Mouse (Mus musculus) kidney, adult 2 months (tissue): Measurements from ENCODE around the gene Zdhhc19.

Experiments used
- CTCF ChIP-seq: fragments of 200-500 bp; conservative IDR thresholded peaks from 2 replicates; pipeline ENCODE4 v1.5.1; 2011; ENCODE audit warnings: low read depth, mild to moderate bottlenecking, control low read depth, low read length, moderate library complexity, mixed read lengths; ENCODE audit not compliant: insufficient read depth, insufficient read length
- POLR2A ChIP-seq: fragments of 200-500 bp; IDR thresholded peaks from one replicate; pipeline ENCODE4 v1.6.1; 2011; ENCODE audit warnings: low read depth, low read length, control low read depth

DNA sequence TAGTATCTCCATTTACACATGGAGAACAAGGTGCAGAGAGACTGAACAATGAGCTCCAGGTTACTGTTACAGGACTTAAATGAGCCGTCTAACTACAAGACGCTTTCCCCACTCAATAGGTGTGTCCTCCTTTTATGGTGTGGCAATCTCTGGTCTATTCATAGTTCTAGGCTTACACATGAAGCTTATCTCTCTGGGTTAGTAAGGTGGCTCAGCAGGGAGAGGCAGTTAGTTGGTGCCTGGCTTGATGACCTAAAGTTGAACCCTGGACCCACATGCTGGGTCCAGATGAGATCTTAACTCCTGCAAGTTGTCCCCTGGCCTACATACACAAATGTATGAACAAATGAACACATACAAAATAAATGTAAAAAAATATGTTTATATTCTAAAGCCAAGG lies 32.6 kb upstream of the Zdhhc19 start:
- TF ChIP-seq POLR2A (no peak), CTCF (no peak)
